Mouse (Mus musculus): Measurements from ENCODE around the gene Pias4. TPM values are rescaled to one million over a fixed set of nuclear protein-coding genes. Genes with fewer than 3 reads are reported as not detected.
"Not testable (repeated sequence)": the region's sequence is repeated elsewhere in the genome, so short reads cannot be mapped to it uniquely, and the experiment has no call there.

Pias4 gene
- polyA plus RNA-seq, 1 experiment from 2014 or later: 20.9 TPM

DNA sequence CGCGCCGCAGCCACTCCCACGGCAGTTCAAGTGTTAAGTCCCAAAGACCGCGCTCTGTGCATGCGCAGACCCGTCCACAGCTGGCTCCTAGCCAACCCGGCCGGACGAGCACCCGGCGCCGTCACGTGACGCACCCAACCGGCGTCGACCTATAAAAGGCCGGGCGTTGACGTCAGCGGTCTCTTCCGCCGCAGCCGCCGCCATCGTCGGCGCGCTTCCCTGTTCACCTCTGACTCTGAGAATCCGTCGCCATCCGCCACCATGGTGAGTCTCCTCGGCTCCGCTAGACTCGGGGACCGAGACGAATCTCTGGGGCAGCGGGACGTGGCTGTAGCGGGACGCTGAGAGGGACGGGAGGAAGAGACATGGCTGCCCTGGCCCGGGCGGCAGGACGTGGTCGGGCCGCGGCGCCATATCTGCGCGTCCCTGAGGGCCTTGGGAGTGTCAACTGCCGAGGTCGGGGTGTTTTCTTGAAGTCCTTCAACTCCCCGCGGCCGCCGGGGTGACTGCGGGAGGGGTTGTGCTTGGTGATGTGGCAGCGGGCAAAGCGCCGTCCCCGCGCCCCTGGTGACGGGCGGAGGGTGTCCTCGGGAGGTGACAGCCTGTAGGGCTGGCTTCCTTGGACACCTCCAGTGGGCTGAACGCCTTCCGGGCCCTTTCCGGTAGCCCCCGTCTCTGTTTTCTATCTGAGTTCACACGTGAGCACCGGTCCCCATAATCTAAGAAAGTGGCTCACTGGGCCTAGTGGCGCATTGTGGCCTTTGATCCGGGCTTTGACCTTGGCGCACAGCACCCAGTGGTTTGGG is 8.9 kb upstream of the Pias4 start, which contains the start of gene Eef2:
Gene Eef2 (plus strand): TSS at position 166 of the 806 bp plus-strand sequence.
- Histone ChIP-seq H3K4me1 (replicated peaks; ENCODE audit: control insufficient read depth, insufficient read depth) (peaks cover 4% of the 10 kb centered on the region; the same call in 1 of the 2 replicates), H3K4me3 (ENCODE audit: low read depth, low read length) (peak within 1 kb of the TSS; percentile 94), H3K36me3 (ENCODE audit: control insufficient read depth, insufficient read depth, low read length) (peaks cover 38% of the 10 kb centered on the region), H3K27me3 (ENCODE audit: control insufficient read depth, insufficient read depth, low read length) (no peaks in the 10 kb centered on the region), H3K27ac (replicated peaks) (peak within 1 kb of the TSS; percentile 95), H3K9ac (ENCODE audit: low read length) (peak within 1 kb of the TSS; percentile 99), H3K4me2 (replicated peaks; ENCODE audit: low read depth) (peak within 1 kb of the TSS; percentile 72), H3K9me3 (ENCODE audit: control insufficient read depth, low read length) (no peaks in the 10 kb centered on the region)
- ATAC-seq (ENCODE audit: low FRiP score, low TSS enrichment) (peak; percentile 72), DNase-seq (ENCODE audit: low spot score) (peak; percentile 98)
- TF ChIP-seq CTCF (IDR thresholded peaks at IDR 0.05; ENCODE audit: low read depth) (0 out of 2 replicates have a peak, but pooled peaks have one; percentile 2), EP300 (optimal IDR thresholded peaks at IDR 0.05) (no peak)
- WGBS: under 1% methylated on average over 76 of the region's 77 CpGs

DNA sequence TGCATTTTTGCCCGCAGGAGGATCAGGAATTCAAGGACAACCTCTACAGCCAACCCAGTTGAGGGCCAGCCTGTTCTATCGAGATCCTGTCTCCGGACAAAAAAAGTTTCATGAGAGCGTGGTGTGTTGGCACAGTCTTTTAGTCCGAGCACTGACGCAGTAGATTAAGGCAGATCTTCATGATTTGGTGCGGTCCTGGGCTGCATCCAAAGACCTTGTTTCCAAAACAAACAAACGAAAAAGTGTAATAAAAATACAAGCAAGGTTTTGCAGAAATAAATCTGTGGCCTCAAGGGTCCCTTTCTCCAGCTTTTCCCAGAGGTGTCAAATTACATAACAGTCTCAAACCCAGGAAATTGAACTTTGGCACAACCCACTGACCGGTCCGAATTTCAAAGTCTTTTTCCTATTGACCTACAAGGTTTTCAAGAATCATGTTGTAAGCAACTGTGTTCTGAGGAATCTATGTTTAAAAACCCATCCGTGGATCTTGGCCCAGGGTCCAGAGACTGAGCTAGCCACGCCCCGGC is 8.3 kb upstream of the Pias4 start:
- WGBS: 2% methylated on average over 13 of the region's 13 CpGs
- Histone ChIP-seq H3K27ac (replicated peaks) (peak overlapping the region; percentile 95), H3K36me3 (ENCODE audit: control insufficient read depth, insufficient read depth, low read length) (peaks cover 31% of the 10 kb centered on the region), H3K4me3 (ENCODE audit: low read depth, low read length) (peak overlapping the region; percentile 94), H3K9ac (ENCODE audit: low read length) (peak overlapping the region; percentile 43; the same call in 1 of the 2 replicates), H3K27me3 (ENCODE audit: control insufficient read depth, insufficient read depth, low read length) (no peaks in the 10 kb centered on the region), H3K9me3 (ENCODE audit: control insufficient read depth, low read length) (no peaks in the 10 kb centered on the region), H3K4me1 (replicated peaks; ENCODE audit: control insufficient read depth, insufficient read depth) (peaks cover 4% of the 10 kb centered on the region; the same call in 1 of the 2 replicates), H3K4me2 (replicated peaks; ENCODE audit: low read depth) (peak overlapping the region; percentile 52)
- DNase-seq (ENCODE audit: low spot score) (no peak), ATAC-seq (ENCODE audit: low FRiP score, low TSS enrichment) (0 out of 2 replicates have a peak, but pooled peaks have one; percentile 13)
- TF ChIP-seq EP300 (optimal IDR thresholded peaks at IDR 0.05): no peak
- no peak for TF ChIP-seq CTCF (IDR thresholded peaks at IDR 0.05; ENCODE audit: low read depth)

GRCm38 (mm10) chr10:81175345-81175701 is 7.6 kb upstream of the Pias4 start:
- H3K4me3 ChIP-seq (ENCODE audit: low read depth, low read length); DNase-seq (ENCODE audit: low spot score); H3K9ac ChIP-seq (ENCODE audit: low read length); H3K4me1 ChIP-seq (replicated peaks; ENCODE audit: control insufficient read depth, insufficient read depth); H3K27me3 ChIP-seq (ENCODE audit: control insufficient read depth, insufficient read depth, low read length); ATAC-seq (ENCODE audit: low FRiP score, low TSS enrichment); H3K9me3 ChIP-seq (ENCODE audit: control insufficient read depth, low read length): not testable (repeated sequence)
- WGBS: 17% methylated on average over 4 of the region's 4 CpGs
- Histone ChIP-seq H3K4me2 (replicated peaks; ENCODE audit: low read depth) (peak overlapping the region; percentile 51), H3K36me3 (ENCODE audit: control insufficient read depth, insufficient read depth, low read length) (peaks cover 25% of the 10 kb centered on the region), H3K27ac (replicated peaks) (peak overlapping the region; percentile 95)

- no peaks in the 10 kb centered on the region for H3K27me3 ChIP-seq (ENCODE audit: control insufficient read depth, insufficient read depth, low read length)
- peaks cover 4% of the 10 kb centered on the region; the same call in 1 of the 2 replicates for H3K4me1 ChIP-seq (replicated peaks; ENCODE audit: control insufficient read depth, insufficient read depth)
- TF ChIP-seq EP300 (optimal IDR thresholded peaks at IDR 0.05): no peak
- peak; percentile 94 for TF ChIP-seq CTCF (IDR thresholded peaks at IDR 0.05; ENCODE audit: low read depth)
- DNase-seq (ENCODE audit: low spot score) (peak; percentile 91), ATAC-seq (ENCODE audit: low FRiP score, low TSS enrichment) (peak; percentile 50)
- 0 out of 2 replicates have a peak overlapping the region, but pooled peaks have one; percentile 23 for H3K9ac ChIP-seq (ENCODE audit: low read length)
- peak overlapping the region; percentile 51 for H3K4me2 ChIP-seq (replicated peaks; ENCODE audit: low read depth)
- peak overlapping the region; percentile 69 for H3K27ac ChIP-seq (replicated peaks)
- H3K4me3 ChIP-seq (ENCODE audit: low read depth, low read length): peak overlapping the region; percentile 29
- WGBS: 7% methylated on average over 29 of the region's 29 CpGs
- H3K36me3 ChIP-seq (ENCODE audit: control insufficient read depth, insufficient read depth, low read length): peaks cover 19% of the 10 kb centered on the region
- no peaks in the 10 kb centered on the region for H3K9me3 ChIP-seq (ENCODE audit: control insufficient read depth, low read length)
Observed at GRCm38 (mm10) chr10:81174617-81175344, 7.1 kb upstream of the Pias4 start.

- H3K36me3 ChIP-seq (ENCODE audit: control insufficient read depth, insufficient read depth, low read length): peaks cover 3% of the 10 kb centered on the region; the same call in 1 of the 2 replicates
- no peak overlapping the region for H3K4me3 ChIP-seq (ENCODE audit: low read depth, low read length)
- H3K4me2 ChIP-seq (replicated peaks; ENCODE audit: low read depth): peak overlapping the region; percentile 32
- H3K27me3 ChIP-seq (ENCODE audit: control insufficient read depth, insufficient read depth, low read length): no peaks in the 10 kb centered on the region
- DNase-seq (ENCODE audit: low spot score) (peak; percentile 85), ATAC-seq (ENCODE audit: low FRiP score, low TSS enrichment) (peak; percentile 14; the same call in 1 of the 2 replicates)
- H3K27ac ChIP-seq (replicated peaks): peak overlapping the region; percentile 88
- H3K4me1 ChIP-seq (replicated peaks; ENCODE audit: control insufficient read depth, insufficient read depth): peaks cover 4% of the 10 kb centered on the region; the same call in 1 of the 2 replicates
- TF ChIP-seq CTCF (IDR thresholded peaks at IDR 0.05; ENCODE audit: low read depth): peak; percentile 94
- TF ChIP-seq EP300 (optimal IDR thresholded peaks at IDR 0.05): no peak
- 2% methylated on average over 21 of the region's 21 CpGs for WGBS
- 0 out of 2 replicates have a peak overlapping the region, but pooled peaks have one; percentile 27 for H3K9ac ChIP-seq (ENCODE audit: low read length)
- H3K9me3 ChIP-seq (ENCODE audit: control insufficient read depth, low read length): no peaks in the 10 kb centered on the region
Observed at GRCm38 (mm10) chr10:81173132-81173531, 5.4 kb upstream of the Pias4 start.

GRCm38 (mm10) chr10:81169411-81169900 is 1.7 kb upstream of the Pias4 start:
- peak; percentile 65 for ATAC-seq (ENCODE audit: low FRiP score, low TSS enrichment)
- H3K9me3 ChIP-seq (ENCODE audit: control insufficient read depth, low read length); H3K4me1 ChIP-seq (replicated peaks; ENCODE audit: control insufficient read depth, insufficient read depth); H3K4me3 ChIP-seq (ENCODE audit: low read depth, low read length); H3K36me3 ChIP-seq (ENCODE audit: control insufficient read depth, insufficient read depth, low read length); H3K9ac ChIP-seq (ENCODE audit: low read length); H3K27me3 ChIP-seq (ENCODE audit: control insufficient read depth, insufficient read depth, low read length): not testable (repeated sequence)
- peak; percentile 42 for DNase-seq (ENCODE audit: low spot score)
- WGBS: 21% methylated on average over 11 of the region's 14 CpGs
- Histone ChIP-seq H3K4me2 (replicated peaks; ENCODE audit: low read depth) (0 out of 2 replicates have a peak overlapping the region, but pooled peaks have one; percentile 20), H3K27ac (replicated peaks) (peak overlapping the region; percentile 81)

All from stomach, postnatal 0 days (tissue).